Mouse (Mus musculus): ENCODE measurements around the gene Ear2. TPM values are rescaled to one million over a fixed set of nuclear protein-coding genes. Genes with fewer than 3 reads are reported as not detected.

Gene Ear2
- not detected for polyA plus RNA-seq (2014; fragmentation: Illumina TruSeq; extraction: RNeasy Lipid Tissue Mini Kit (QIAGEN cat#74804); ENCODE audit: low read depth, low replicate concordance)

GRCm38 (mm10) chr14:44102354-44102753 lies at the start of gene Ear2:
Gene Ear2, plus strand, starts transcription at chr14:44102654.

GRCm38 (mm10) chr14:44123551-44123950 lies 21.1 kb downstream of the Ear2 start, which contains the start of gene Gm3327:
Gene Gm3327, plus strand, starts transcription at chr14:44123851.

Other genes with a start within 250 kb of the Ear2 start
- 0.35 TPM for gene Ear1, start 227.1 kb upstream of the Ear2 start, polyA plus RNA-seq (2014; fragmentation: Illumina TruSeq; extraction: RNeasy Lipid Tissue Mini Kit (QIAGEN cat#74804); ENCODE audit: low read depth, low replicate concordance)
- not detected for gene Ear10, start 179.1 kb upstream of the Ear2 start, polyA plus RNA-seq (2014; fragmentation: Illumina TruSeq; extraction: RNeasy Lipid Tissue Mini Kit (QIAGEN cat#74804); ENCODE audit: low read depth, low replicate concordance)
- gene Gm8113, start 177.3 kb upstream of the Ear2 start, polyA plus RNA-seq (2014; fragmentation: Illumina TruSeq; extraction: RNeasy Lipid Tissue Mini Kit (QIAGEN cat#74804); ENCODE audit: low read depth, low replicate concordance), result 0.83 TPM
- gene Ang5, start 145.6 kb upstream of the Ear2 start, polyA plus RNA-seq (2014; fragmentation: Illumina TruSeq; extraction: RNeasy Lipid Tissue Mini Kit (QIAGEN cat#74804); ENCODE audit: low read depth, low replicate concordance), result not detected
- gene Ang6, start 100.4 kb upstream of the Ear2 start, polyA plus RNA-seq (2014; fragmentation: Illumina TruSeq; extraction: RNeasy Lipid Tissue Mini Kit (QIAGEN cat#74804); ENCODE audit: low read depth, low replicate concordance), result not detected
- gene Gm3327, start 21.2 kb downstream of the Ear2 start, polyA plus RNA-seq (2014; fragmentation: Illumina TruSeq; extraction: RNeasy Lipid Tissue Mini Kit (QIAGEN cat#74804); ENCODE audit: low read depth, low replicate concordance), result 13.0 TPM
- 6.9 TPM for gene Gm8212, start 95.0 kb downstream of the Ear2 start, polyA plus RNA-seq (2014; fragmentation: Illumina TruSeq; extraction: RNeasy Lipid Tissue Mini Kit (QIAGEN cat#74804); ENCODE audit: low read depth, low replicate concordance)
- 33.2 TPM for gene 4930503E14Rik, start 110.6 kb downstream of the Ear2 start, polyA plus RNA-seq (2014; fragmentation: Illumina TruSeq; extraction: RNeasy Lipid Tissue Mini Kit (QIAGEN cat#74804); ENCODE audit: low read depth, low replicate concordance)
- 10.3 TPM for gene Gm8220, start 182.9 kb downstream of the Ear2 start, polyA plus RNA-seq (2014; fragmentation: Illumina TruSeq; extraction: RNeasy Lipid Tissue Mini Kit (QIAGEN cat#74804); ENCODE audit: low read depth, low replicate concordance)
- 43.9 TPM for gene Gm5930, start 235.9 kb downstream of the Ear2 start, polyA plus RNA-seq (2014; fragmentation: Illumina TruSeq; extraction: RNeasy Lipid Tissue Mini Kit (QIAGEN cat#74804); ENCODE audit: low read depth, low replicate concordance)